Mouse (Mus musculus) right cerebral cortex, adult 2 months (tissue): ENCODE results near the gene Pole2.
A peak's percentile ranks its signal among the peaks of the same experiment; 100 is the strongest.
"Not testable (repeated sequence)": the region's sequence is repeated elsewhere in the genome, so short reads cannot be mapped to it uniquely, and the experiment has no call there.

Experiments
- DNase-seq, 2 experiments: peaks; one replicate each; pipeline ENCODE4 v3.0.0; 2021 to 2022; ENCODE audit warnings: low spot score in 2 of 2

Gene Pole2

GRCm38 (mm10) chr12:69179371-69179770 lies 48.6 kb downstream of the Pole2 start:
- no peak for DNase-seq

GRCm38 (mm10) chr12:69177526-69177925 lies 50.5 kb downstream of the Pole2 start:
- no peak for DNase-seq

- DNase-seq: no peak
These were observed 52.0 kb downstream of the Pole2 start for GRCm38 (mm10) chr12:69175975-69176374.

GRCm38 (mm10) chr12:69171307-69171706 lies 56.7 kb downstream of the Pole2 start:
- no peak for DNase-seq

- peak; percentile 85 to 92 for DNase-seq
These were observed 59.4 kb downstream of the Pole2 start, which contains the start of gene Lrr1 for GRCm38 (mm10) chr12:69168461-69169106. Gene Lrr1, plus strand, starts transcription at chr12:69168814.

- no peak for DNase-seq
These were observed 60.1 kb downstream of the Pole2 start for GRCm38 (mm10) chr12:69167656-69168460.

GRCm38 (mm10) chr12:69166861-69167581 lies 61.0 kb downstream of the Pole2 start:
- DNase-seq: not testable (repeated sequence)

- no peak for DNase-seq
These were observed 63.1 kb downstream of the Pole2 start for GRCm38 (mm10) chr12:69164904-69165303.

- DNase-seq: not testable (repeated sequence)
These were observed 64.4 kb downstream of the Pole2 start for GRCm38 (mm10) chr12:69163586-69163985.

GRCm38 (mm10) chr12:69160677-69161076 lies 67.3 kb downstream of the Pole2 start:
- not testable (repeated sequence) for DNase-seq

- DNase-seq: peak in 1 of 2 experiments; percentile 27
These were observed 68.4 kb downstream of the Pole2 start for GRCm38 (mm10) chr12:69159578-69159940.

- peak; percentile 98 to 99 for DNase-seq
These were observed 69.0 kb downstream of the Pole2 start, which contains the start of gene Rps29 for GRCm38 (mm10) chr12:69158765-69159577. Gene Rps29, minus strand, starts transcription at chr12:69159186.

- no peak for DNase-seq
These were observed 69.6 kb downstream of the Pole2 start for GRCm38 (mm10) chr12:69158366-69158764.

- DNase-seq: no peak
These were observed 70.9 kb downstream of the Pole2 start for GRCm38 (mm10) chr12:69157107-69157506.

GRCm38 (mm10) chr12:69156436-69156835 lies 71.6 kb downstream of the Pole2 start:
- no peak for DNase-seq

GRCm38 (mm10) chr12:69155923-69156322 lies 72.1 kb downstream of the Pole2 start:
- no peak for DNase-seq
